Mouse (Mus musculus) small intestine, adult 2 months (tissue): Measurements from ENCODE around the gene C1qb.

ENCODE experiments used
- CTCF ChIP-seq: fragments of 200-500 bp; IDR thresholded peaks from 2 replicates; pipeline ENCODE4 v1.5.1; 2012; ENCODE audit warnings: low read depth, mild to moderate bottlenecking, control low read depth, inconsistent platforms, low read length, moderate library complexity, mixed read lengths; ENCODE audit not compliant: insufficient replicate concordance, insufficient read length; ENCODE audit errors: extremely low read depth
- POLR2A ChIP-seq: fragments of 200-500 bp; IDR thresholded peaks from 2 replicates; pipeline ENCODE4 v1.6.1; 2012; ENCODE audit warnings: low read depth, mild to moderate bottlenecking, control low read depth, inconsistent platforms, low read length, moderate library complexity

DNA sequence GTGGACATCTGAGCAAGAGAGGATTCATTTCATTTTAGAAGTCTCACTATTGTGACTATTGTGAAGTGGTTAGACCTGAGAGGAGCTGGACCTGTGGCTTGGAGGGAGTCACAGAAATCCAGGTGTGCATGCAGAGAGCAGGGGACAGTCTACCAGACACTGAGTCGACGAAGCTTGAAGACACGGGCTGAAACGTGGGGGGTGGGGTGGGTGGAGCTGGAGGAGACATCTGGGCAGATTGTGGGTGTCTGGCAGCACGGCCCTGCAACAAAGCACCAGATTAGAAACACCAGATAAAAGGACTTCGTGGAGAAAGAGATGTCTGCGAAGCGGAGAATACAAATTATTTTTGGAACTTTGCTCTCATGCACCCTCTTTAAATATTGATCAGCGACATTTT lies 22.5 kb downstream of the C1qb start:
- no peak for TF ChIP-seq CTCF
- TF ChIP-seq POLR2A: no peak
